Mouse (Mus musculus) liver, embryonic 18 days (tissue): ENCODE data around the gene Trim8. TPM values are rescaled to one million over a fixed set of nuclear protein-coding genes. Genes with fewer than 3 reads are reported as not detected.

Experiments used
- polyA plus RNA-seq: library from polyadenylated mRNA; depleted of rRNA; stranded (reverse); fragments of >200 nt; gene quantifications from 2 replicates; pipeline ENCODE4 v1.2.3, GENCODE M21; 2012; rRNA removed

Trim8 gene
- 8.2 and 8.8 TPM in 2 replicates for polyA plus RNA-seq

DNA sequence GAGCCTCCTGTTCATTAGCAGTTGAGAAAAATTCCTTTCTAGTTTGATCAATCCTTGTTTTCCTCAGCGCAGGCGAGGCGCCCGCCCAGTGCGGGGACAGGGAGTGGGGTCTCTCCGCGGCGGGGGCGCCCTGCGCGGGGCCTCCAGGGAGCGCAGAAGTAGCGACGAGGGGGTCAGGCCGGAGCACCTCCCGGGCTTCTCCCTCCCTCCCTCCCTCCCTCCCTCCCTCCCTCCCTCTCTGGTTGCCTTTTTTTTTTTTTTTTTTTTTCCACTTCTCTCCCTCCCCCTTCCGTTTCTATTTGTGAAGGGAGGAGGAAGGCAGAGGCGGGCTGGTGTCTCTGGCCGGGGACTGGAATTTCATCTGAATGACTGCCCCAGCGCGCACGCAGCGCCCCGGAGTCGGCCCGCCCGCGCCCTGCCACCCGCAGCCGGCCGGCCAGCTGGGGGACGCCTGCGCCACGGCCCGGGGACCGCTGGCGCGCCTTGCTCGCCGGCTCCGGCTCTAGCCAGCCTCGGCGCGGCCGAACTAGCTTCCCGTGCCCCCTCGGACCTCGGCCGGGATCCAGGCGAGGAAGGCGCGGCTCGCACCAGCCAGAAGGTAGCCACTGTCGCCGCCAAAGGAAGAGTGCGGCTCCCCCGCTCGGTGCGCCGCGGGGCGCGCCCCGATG, at the start of gene Trim8:
Gene Trim8 (plus strand): TSS at position 302 of the 668 bp plus-strand sequence.

Other genes starting within 250 kb of the Trim8 start
- 4.4 and 4.9 TPM in 2 replicates for gene Nfkb2, start 197.4 kb upstream of the Trim8 start, polyA plus RNA-seq
- gene Psd, start 174.5 kb upstream of the Trim8 start, polyA plus RNA-seq: 1.7 and 1.9 TPM in 2 replicates
- 7.8 and 8.1 TPM in 2 replicates for gene Fbxl15, start 173.5 kb upstream of the Trim8 start, polyA plus RNA-seq
- gene Cuedc2, start 163.0 kb upstream of the Trim8 start, polyA plus RNA-seq: 42.7 and 46.4 TPM in 2 replicates
- gene Mfsd13a, start 160.6 kb upstream of the Trim8 start, polyA plus RNA-seq: 7.3 and 9.8 TPM in 2 replicates
- gene 2310034G01Rik, start 151.4 kb upstream of the Trim8 start, polyA plus RNA-seq: 0.36 and 0.38 TPM in 2 replicates
- gene Actr1a, start 106.0 kb upstream of the Trim8 start, polyA plus RNA-seq: 24.5 and 24.7 TPM in 2 replicates
- 2.8 and 3.0 TPM in 2 replicates for gene Sufu, start 104.8 kb upstream of the Trim8 start, polyA plus RNA-seq
- 28.4 and 30.0 TPM in 2 replicates for gene Arl3, start 71.5 kb downstream of the Trim8 start, polyA plus RNA-seq
- gene Sfxn2, start 71.7 kb downstream of the Trim8 start, polyA plus RNA-seq: 19.3 and 21.4 TPM in 2 replicates
- 33.3 and 43.3 TPM in 2 replicates for gene Wbp1l, start 97.4 kb downstream of the Trim8 start, polyA plus RNA-seq
- gene Cyp17a1, start 171.5 kb downstream of the Trim8 start, polyA plus RNA-seq: 7.6 and 8.7 TPM in 2 replicates
- gene Borcs7, start 188.2 kb downstream of the Trim8 start, polyA plus RNA-seq: 2.8 and 3.0 TPM in 2 replicates
- 13.2 and 13.3 TPM in 2 replicates for gene As3mt, start 205.8 kb downstream of the Trim8 start, polyA plus RNA-seq